Mouse (Mus musculus): Measurements from ENCODE around the gene Bmx.

GRCm38 (mm10) chrX:164164681-164165080 lies 93.3 kb downstream of the Bmx start:
- TF ChIP-seq USF2 (IDR thresholded peaks at IDR 0.05; ENCODE audit: borderline replicate concordance in 1 of 2, insufficient read depth in 1 of 2, low read depth in 1 of 2, low read length in 2 of 2) (no peak), CTCF (IDR thresholded peaks at IDR 0.05 in 2 of 3, conservative IDR thresholded peaks at IDR 0.05 in 1 of 3; ENCODE audit: control insufficient read depth in 1 of 3, insufficient read depth in 1 of 3, low read depth in 2 of 3, low read length in 3 of 3, poor library complexity in 1 of 3, severe bottlenecking in 1 of 3) (no peak), GATA1 (IDR thresholded peaks at IDR 0.05; ENCODE audit: low read depth, low read length) (peak; percentile 51; the same call in 1 of the 2 replicates), POLR2A (IDR thresholded peaks at IDR 0.05; ENCODE audit: control insufficient read depth in 1 of 2, insufficient read depth in 1 of 2, low read depth in 1 of 2, low read length in 2 of 2, poor library complexity in 1 of 2) (no peak), NELFE (IDR thresholded peaks at IDR 0.05; ENCODE audit: low read depth, low read length) (no peak), EP300 (IDR thresholded peaks at IDR 0.05; ENCODE audit: low read depth in 1 of 2, low read length in 2 of 2) (0 out of 4 replicates have a peak, but pooled peaks of 1 of the 2 experiments have one; percentile 23), E2F4 (IDR thresholded peaks at IDR 0.05; ENCODE audit: borderline replicate concordance, low read depth, low read length) (no peak), POLR2AphosphoS5 (IDR thresholded peaks at IDR 0.05; ENCODE audit: borderline replicate concordance, low read depth, low read length) (no peak), MAX (IDR thresholded peaks at IDR 0.05; ENCODE audit: low read length) (no peak), POLR2AphosphoS2 (IDR thresholded peaks at IDR 0.05; ENCODE audit: low read length) (no peak), BHLHE40 (IDR thresholded peaks at IDR 0.05; ENCODE audit: borderline replicate concordance, low read depth, low read length) (no peak)
